Mouse (Mus musculus) spleen, adult 2 months (tissue): Measurements from ENCODE around the gene Tulp3. TPM values are rescaled to one million over a fixed set of nuclear protein-coding genes. Genes with fewer than 3 reads are reported as not detected.

Experiments
- DNase-seq, 2 experiments: peaks; one replicate each; pipeline versions ENCODE4 v3.0.0 to v3.0.0-alpha.2; 2012 to 2021; ENCODE audit warnings: low spot score in 2 of 2, low read depth in 1 of 2
- H3K27ac ChIP-seq: fragments of 200-500 bp; 2 replicates; pipeline ENCODE4 v1.5.1; 2012; ENCODE audit warnings: low read length, inconsistent platforms; ENCODE audit not compliant: insufficient read depth
- H3K27me3 ChIP-seq: fragments of 200-500 bp; 2 replicates; pipeline ENCODE4 v1.6.1; 2012; ENCODE audit warnings: mild to moderate bottlenecking, moderate library complexity, low read length, inconsistent platforms; ENCODE audit not compliant: control insufficient read depth, insufficient read depth
- H3K36me3 ChIP-seq: fragments of 200-500 bp; 2 replicates; pipeline ENCODE4 v1.6.1; 2012; ENCODE audit warnings: mild to moderate bottlenecking, low read length, inconsistent platforms; ENCODE audit not compliant: control insufficient read depth, insufficient read depth
- H3K4me1 ChIP-seq: fragments of 200-500 bp; 2 replicates; pipeline ENCODE4 v1.6.1; 2011; ENCODE audit warnings: inconsistent platforms; ENCODE audit not compliant: control insufficient read depth, insufficient read depth, insufficient read length
- H3K4me3 ChIP-seq: fragments of 200-500 bp; 2 replicates; pipeline ENCODE4 v1.5.1; 2011; ENCODE audit warnings: mild to moderate bottlenecking, inconsistent platforms; ENCODE audit not compliant: insufficient read depth, insufficient read length; ENCODE audit errors: extremely low read depth
- CTCF ChIP-seq: fragments of 200-500 bp; IDR thresholded peaks from 2 replicates; pipeline ENCODE4 v1.5.1; 2011; ENCODE audit warnings: mild to moderate bottlenecking, inconsistent platforms; ENCODE audit not compliant: insufficient read depth, insufficient read length, insufficient replicate concordance; ENCODE audit errors: extremely low read depth
- POLR2A ChIP-seq: fragments of 200-500 bp; IDR thresholded peaks from 2 replicates; pipeline ENCODE4 v1.6.1; 2011; ENCODE audit warnings: low read depth, low read length, inconsistent platforms
- WGBS: fragments of 180-500 bp; shearing (Covaris S2); methylation state at CpG from one replicate; pipeline ENCODE4 v1.1.7; 2018; 5-methylcytosine and 5-hydroxymethylcytosine counted together
- polyA plus RNA-seq: library from polyadenylated mRNA; depleted of rRNA; stranded (reverse); fragments of >200 nt; gene quantifications from 2 replicates; pipeline ENCODE4 v1.2.3, GENCODE M21; 2012

The Tulp3 gene
- polyA plus RNA-seq, 1 experiment, result 5.9 TPM

DNA sequence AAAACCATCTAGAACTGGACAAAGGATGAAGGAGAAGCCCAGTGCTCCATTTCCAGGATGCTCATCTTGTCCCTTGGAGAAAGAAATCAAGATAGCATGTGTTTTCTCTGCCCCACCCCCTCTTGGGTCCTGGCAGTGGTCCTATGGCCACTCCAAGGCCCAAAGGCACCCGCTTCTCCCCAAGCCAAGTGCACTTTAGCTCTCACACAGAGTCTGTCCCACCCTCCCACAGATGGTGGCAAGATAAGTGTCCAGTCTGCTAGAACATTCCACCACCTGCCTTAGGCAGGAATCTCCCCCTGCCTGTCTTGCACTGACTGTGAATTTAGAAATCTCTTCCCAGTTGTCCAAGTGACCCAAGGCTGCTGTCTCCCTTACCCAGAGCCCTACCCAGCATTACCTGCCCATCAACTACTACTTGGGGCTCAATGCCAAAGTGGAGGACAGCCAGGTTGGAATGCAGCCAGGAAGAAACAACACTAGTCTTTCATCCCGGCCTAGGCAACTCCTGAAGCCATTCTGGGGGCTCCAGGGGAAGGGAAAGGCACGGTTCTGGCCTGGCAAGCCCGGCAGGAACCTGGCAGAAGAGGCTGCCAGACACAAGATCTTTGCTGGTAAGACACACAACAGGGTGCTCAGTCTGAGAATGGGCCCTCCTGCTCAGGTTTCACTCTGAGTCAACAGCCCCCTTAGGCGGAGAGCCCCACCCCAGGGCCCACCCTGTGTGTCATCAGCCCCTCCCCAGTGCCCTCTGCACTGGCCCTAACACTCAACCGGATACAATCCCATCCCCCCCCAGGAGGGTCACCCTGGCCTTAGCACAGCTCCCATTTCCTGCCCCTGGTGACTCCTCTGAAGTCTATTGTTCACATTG is 59.5 kb downstream of the Tulp3 start:
- 67% methylated on average over 6 of the region's 6 CpGs for WGBS
- Histone ChIP-seq H3K36me3 (no peaks in the 10 kb centered on the region), H3K27me3 (peaks cover 11% of the 10 kb centered on the region), H3K4me1 (no peaks in the 10 kb centered on the region; the same call in 1 of the 2 replicates), H3K27ac (no peak overlapping the region), H3K4me3 (no peak overlapping the region)
- TF ChIP-seq CTCF, result no peak
- TF ChIP-seq POLR2A, result no peak
- DNase-seq, result no peak

DNA sequence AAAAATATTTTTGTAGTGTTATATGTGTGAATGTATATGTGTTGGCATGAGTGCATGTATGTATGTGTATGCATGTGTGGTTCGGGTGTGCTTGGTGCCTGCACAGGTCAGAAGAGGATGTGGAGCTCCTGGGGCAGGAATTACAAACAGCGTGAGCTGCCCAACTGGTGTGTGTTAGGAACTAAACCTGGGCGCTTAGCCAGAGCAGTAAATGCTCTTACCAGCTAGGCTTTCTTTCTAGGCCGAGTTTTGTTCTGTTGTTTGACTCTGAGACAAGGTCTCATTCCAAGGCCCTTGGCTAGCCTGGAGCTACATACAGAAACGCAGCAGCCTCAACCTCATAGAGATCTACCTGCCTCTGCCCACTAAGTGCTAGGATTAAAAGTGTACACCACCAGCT is 64.4 kb downstream of the Tulp3 start:
- no peaks in the 10 kb centered on the region for H3K4me1 ChIP-seq
- H3K27me3 ChIP-seq, result no peaks in the 10 kb centered on the region
- TF ChIP-seq POLR2A (no peak), CTCF (no peak)
- no peak overlapping the region for H3K27ac ChIP-seq
- DNase-seq, result no peak
- 90% methylated on average over 5 of the region's 5 CpGs for WGBS
- no peak overlapping the region for H3K4me3 ChIP-seq
- no peaks in the 10 kb centered on the region for H3K36me3 ChIP-seq

DNA sequence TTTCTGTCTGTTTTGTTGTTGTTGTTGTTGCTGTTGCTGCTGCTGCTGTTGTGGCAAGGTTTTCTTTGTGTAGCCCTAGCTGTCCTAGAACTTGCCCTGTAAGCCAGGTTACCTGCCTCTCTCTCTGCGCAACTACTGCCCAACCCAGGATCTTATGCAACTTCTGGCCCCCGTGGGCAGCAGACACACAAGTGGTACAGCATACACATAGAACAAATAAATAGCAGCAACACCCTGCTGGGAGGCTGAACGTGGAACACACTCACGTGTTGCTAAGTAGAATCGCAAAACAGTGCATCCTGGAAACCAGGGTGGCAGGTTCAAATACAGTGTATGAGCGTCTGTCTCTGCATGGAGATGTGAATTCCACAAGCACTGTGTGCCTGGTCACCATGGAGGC is 67.0 kb downstream of the Tulp3 start:
- Histone ChIP-seq H3K36me3 (no peaks in the 10 kb centered on the region), H3K27ac (no peak overlapping the region), H3K27me3 (no peaks in the 10 kb centered on the region), H3K4me3 (no peak overlapping the region), H3K4me1 (no peaks in the 10 kb centered on the region)
- no peak for DNase-seq
- WGBS, result 86% methylated on average over 6 of the region's 6 CpGs
- no peak for TF ChIP-seq CTCF

DNA sequence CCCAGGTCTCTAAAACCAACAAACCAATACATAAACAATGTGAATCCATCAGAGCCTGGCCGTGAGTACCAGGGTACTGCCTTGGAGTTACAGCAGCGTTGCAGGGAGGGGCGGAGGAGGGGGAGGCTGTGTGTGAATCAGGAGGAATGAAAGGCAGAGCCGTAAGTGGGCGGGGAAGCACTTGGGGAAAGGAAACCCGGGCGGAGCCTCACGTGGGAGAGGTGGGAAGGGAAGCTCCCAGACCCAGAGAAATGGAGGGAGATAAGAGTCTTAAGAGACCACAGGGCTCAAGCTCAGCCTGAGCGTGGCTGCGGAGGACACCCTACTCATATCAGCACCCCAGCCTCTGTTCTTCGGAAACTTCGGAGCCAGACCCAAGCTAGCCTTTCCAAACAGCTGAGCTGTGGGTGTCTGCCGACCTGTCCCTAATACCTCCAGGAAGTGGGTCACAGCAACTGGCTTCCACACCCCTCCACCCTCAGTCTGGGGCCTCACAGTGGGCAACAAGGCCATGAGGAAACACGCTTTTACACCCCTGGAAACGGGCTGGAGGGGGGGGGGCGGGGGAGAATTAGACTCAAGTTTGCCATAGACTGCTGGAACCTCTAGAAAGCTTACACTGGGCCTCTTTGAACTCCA is 69.7 kb downstream of the Tulp3 start:
- Histone ChIP-seq H3K36me3 (no peaks in the 10 kb centered on the region), H3K4me1 (no peaks in the 10 kb centered on the region), H3K27ac (no peak overlapping the region), H3K4me3 (no peak overlapping the region), H3K27me3 (no peaks in the 10 kb centered on the region)
- DNase-seq, result no peak
- WGBS, result 12% methylated on average over 16 of the region's 16 CpGs
- TF ChIP-seq POLR2A, result no peak
- TF ChIP-seq CTCF, result no peak

- 84% methylated on average over 3 of the region's 3 CpGs for whole genome bisulfite sequencing
- TF ChIP-seq CTCF (no peak), POLR2A (no peak)
- Histone ChIP-seq H3K4me1 (no peaks in the 10 kb centered on the region), H3K27me3 (no peaks in the 10 kb centered on the region), H3K36me3 (no peaks in the 10 kb centered on the region), H3K27ac (no peak overlapping the region), H3K4me3 (no peak overlapping the region)
- no peak for DNase-seq
Observed at GRCm38 (mm10) chr6:128282126-128282525, 73.5 kb downstream of the Tulp3 start.

DNA sequence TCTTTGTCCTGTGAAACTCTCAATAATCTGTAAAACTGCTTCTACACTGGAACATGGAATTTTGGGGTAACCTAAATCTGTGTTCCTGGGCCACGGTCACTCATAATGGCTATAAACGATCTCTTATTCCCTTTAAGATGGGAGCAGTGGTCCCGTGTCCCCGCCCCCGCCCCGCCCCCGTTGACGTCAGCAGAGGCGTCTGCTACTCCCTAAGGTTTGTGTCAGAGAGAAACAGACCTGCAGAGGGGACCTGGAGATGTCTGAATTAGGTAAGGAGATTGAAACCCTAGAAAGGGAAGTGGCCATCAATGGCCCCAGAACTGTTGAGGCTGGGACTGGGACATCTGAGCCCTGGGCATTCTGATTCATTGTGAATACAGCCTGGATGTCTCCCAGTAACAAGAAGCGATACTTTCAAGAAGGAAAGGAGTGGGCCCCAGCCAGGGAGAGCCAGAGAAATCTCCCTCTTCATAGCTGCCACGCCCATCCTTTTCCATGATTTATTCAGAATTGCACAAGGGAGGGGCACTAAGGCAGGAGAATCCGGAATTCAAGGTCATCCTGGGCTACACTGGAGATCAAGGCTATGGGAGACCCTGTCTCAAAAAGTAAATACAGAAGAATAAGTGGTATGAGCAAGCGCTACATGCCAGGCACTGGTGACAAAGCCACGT is 75.0 kb downstream of the Tulp3 start:
- TF ChIP-seq CTCF (no peak), POLR2A (no peak)
- WGBS, result 71% methylated on average over 14 of the region's 14 CpGs
- Histone ChIP-seq H3K36me3 (no peaks in the 10 kb centered on the region), H3K4me1 (no peaks in the 10 kb centered on the region), H3K27ac (no peak overlapping the region), H3K4me3 (no peak overlapping the region), H3K27me3 (no peaks in the 10 kb centered on the region)
- no peak for DNase-seq

- Histone ChIP-seq H3K4me3 (no peak overlapping the region), H3K27ac (no peak overlapping the region), H3K4me1 (no peaks in the 10 kb centered on the region), H3K36me3 (no peaks in the 10 kb centered on the region), H3K27me3 (no peaks in the 10 kb centered on the region)
- no peak for TF ChIP-seq POLR2A
- no peak for TF ChIP-seq CTCF
- WGBS, result 59% methylated on average over 5 of the region's 5 CpGs
- DNase-seq, result no peak
Observed at GRCm38 (mm10) chr6:128279608-128280007, 76.0 kb downstream of the Tulp3 start.
